Mouse (Mus musculus) liver, adult 2 months (tissue): ENCODE data around the gene Alg14. TPM values are rescaled to one million over a fixed set of nuclear protein-coding genes. Genes with fewer than 3 reads are reported as not detected.

ENCODE experiments used
- DNase-seq: peaks from one replicate; pipeline ENCODE4 v3.0.0-alpha.2; 2011; ENCODE audit warnings: low read depth, low spot score; ENCODE audit errors: extremely low read depth
- H3K27ac ChIP-seq: fragments of 200-500 bp; replicated peaks from 2 replicates; pipeline ENCODE4 v1.5.1; 2012; ENCODE audit warnings: low read depth, mild to moderate bottlenecking, control low read depth, inconsistent platforms, low read length; ENCODE audit not compliant: insufficient read depth
- H3K27me3 ChIP-seq: fragments of 200-500 bp; 2 replicates; pipeline ENCODE4 v1.6.1; 2012; ENCODE audit warnings: mild to moderate bottlenecking, moderate library complexity, low read length, inconsistent platforms; ENCODE audit not compliant: control insufficient read depth, insufficient read depth
- H3K36me3 ChIP-seq: fragments of 200-500 bp; 2 replicates; pipeline ENCODE4 v1.6.1; 2012; ENCODE audit warnings: low read length, inconsistent platforms; ENCODE audit not compliant: control insufficient read depth, insufficient read depth
- H3K4me1 ChIP-seq: fragments of 200-500 bp; 2 replicates; pipeline ENCODE4 v1.6.1; 2011; ENCODE audit warnings: low read length; ENCODE audit not compliant: control insufficient read depth, insufficient read depth
- H3K4me3 ChIP-seq: fragments of 200-500 bp; 2 replicates; pipeline ENCODE4 v1.5.1; 2011; ENCODE audit warnings: low read depth, mild to moderate bottlenecking, control low read depth, low read length, moderate library complexity; ENCODE audit not compliant: insufficient read depth
- H3K79me2 ChIP-seq: fragments of 200-500 bp; 2 replicates; pipeline ENCODE4 v1.6.1; 2012; ENCODE audit warnings: inconsistent platforms, mild to moderate bottlenecking, low read length, moderate library complexity; ENCODE audit not compliant: control insufficient read depth, insufficient read depth
- H3K9ac ChIP-seq: fragments of 200-500 bp; 2 replicates; pipeline ENCODE4 v1.6.1; 2012; ENCODE audit warnings: low read depth, mild to moderate bottlenecking, control low read depth, inconsistent platforms, low read length
- CTCF ChIP-seq: fragments of 200-500 bp; IDR thresholded peaks from 2 replicates; pipeline ENCODE4 v1.5.1; 2011; ENCODE audit warnings: low read depth, low read length, control low read depth
- POLR2A ChIP-seq: fragments of 200-500 bp; IDR thresholded peaks from 2 replicates; pipeline ENCODE4 v1.6.1; 2011; ENCODE audit warnings: low read length, control low read depth; ENCODE audit not compliant: insufficient read depth; ENCODE audit errors: extremely low read depth
- WGBS: fragments of 180-500 bp; shearing (Covaris S2); methylation state at CpG from one replicate; pipeline ENCODE4 v1.1.7; 2018; 5-methylcytosine and 5-hydroxymethylcytosine counted together
- polyA plus RNA-seq: library from polyadenylated mRNA; depleted of rRNA; stranded (reverse); fragments of >200 nt; gene quantifications from 2 replicates; pipeline ENCODE4 v1.2.3, GENCODE M21; 2012
- total RNA-seq: library from RNA; depleted of rRNA; stranded (reverse); fragments of >200 nt; gene quantifications from 2 replicates; pipeline ENCODE4 v1.2.3, GENCODE M21; 2014

The Alg14 gene
- total and polyA plus RNA-seq, 2 experiments, result 12.6 to 24.3 TPM

- H3K36me3 ChIP-seq, result no peaks in the 10 kb centered on the region
- no peak overlapping the region for H3K4me3 ChIP-seq
- no peaks in the 10 kb centered on the region for H3K4me1 ChIP-seq
- no peaks in the 10 kb centered on the region for H3K27me3 ChIP-seq
- no peak overlapping the region for H3K9ac ChIP-seq
- no peak overlapping the region for H3K27ac ChIP-seq
- TF ChIP-seq POLR2A (no peak), CTCF (no peak)
- whole genome bisulfite sequencing, result 90% methylated on average over 16 of the region's 16 CpGs
- no peak for DNase-seq
- no peaks in the 10 kb centered on the region for H3K79me2 ChIP-seq
These were observed 104.2 kb downstream of the Alg14 start for GRCm38 (mm10) chr3:121395588-121396295.

DNA sequence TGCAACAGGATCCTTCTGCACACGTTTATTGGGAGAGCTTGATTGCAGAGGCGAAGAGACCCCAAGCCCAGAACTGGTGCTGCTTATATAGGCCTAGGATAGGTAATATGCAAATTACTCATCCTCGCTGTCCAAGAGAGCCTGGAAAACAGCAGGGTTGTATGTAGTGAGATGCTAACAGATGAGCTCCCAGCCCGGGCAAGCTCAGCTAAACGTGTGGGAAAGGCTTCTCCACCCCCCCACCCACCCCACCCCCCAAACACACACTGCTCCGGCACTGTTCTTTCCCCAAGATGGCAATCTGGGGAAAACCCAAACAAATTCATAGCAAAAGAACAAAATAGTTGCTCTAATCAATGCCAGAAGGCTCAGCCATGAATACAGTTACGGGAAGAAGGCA is 105.0 kb downstream of the Alg14 start:
- H3K4me3 ChIP-seq, result no peak overlapping the region
- H3K9ac ChIP-seq, result no peak overlapping the region
- DNase-seq, result no peak
- no peaks in the 10 kb centered on the region for H3K79me2 ChIP-seq
- H3K27ac ChIP-seq, result no peak overlapping the region
- no peaks in the 10 kb centered on the region for H3K4me1 ChIP-seq
- no peaks in the 10 kb centered on the region for H3K36me3 ChIP-seq
- WGBS, result 94% methylated on average over 7 of the region's 7 CpGs
- no peaks in the 10 kb centered on the region for H3K27me3 ChIP-seq
- TF ChIP-seq CTCF (no peak), POLR2A (no peak)

- no peak overlapping the region for H3K27ac ChIP-seq
- no peak overlapping the region for H3K4me3 ChIP-seq
- TF ChIP-seq POLR2A (no peak), CTCF (no peak)
- H3K36me3 ChIP-seq, result no peaks in the 10 kb centered on the region
- no peak for DNase-seq
- WGBS, result 95% methylated on average over 6 of the region's 6 CpGs
- H3K4me1 ChIP-seq, result no peaks in the 10 kb centered on the region
- H3K9ac ChIP-seq, result no peak overlapping the region
- H3K79me2 ChIP-seq, result no peaks in the 10 kb centered on the region
- H3K27me3 ChIP-seq, result no peaks in the 10 kb centered on the region
These were observed 105.4 kb downstream of the Alg14 start for GRCm38 (mm10) chr3:121397007-121397406.

DNA sequence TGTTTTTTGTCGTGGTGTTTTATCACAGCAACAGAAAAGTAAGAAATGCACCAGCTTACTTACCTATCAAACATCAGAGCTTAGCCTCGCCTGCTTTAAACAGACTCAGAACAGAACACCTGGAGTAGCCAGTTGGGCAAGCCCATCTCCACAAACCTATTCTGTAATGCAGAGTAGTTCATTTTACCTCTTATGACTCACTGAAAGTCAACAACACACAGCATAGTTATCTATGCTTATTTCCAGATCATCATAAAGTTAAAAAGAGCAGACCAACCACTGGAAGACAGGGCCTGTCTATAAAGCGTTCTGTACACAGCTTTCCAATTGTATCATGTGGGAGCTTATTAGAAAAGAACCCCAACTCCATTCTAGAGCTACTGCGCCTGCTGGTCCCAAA is 109.8 kb downstream of the Alg14 start:
- 84% methylated on average over 4 of the region's 4 CpGs for WGBS
- no peak overlapping the region for H3K9ac ChIP-seq
- H3K27ac ChIP-seq, result no peak overlapping the region
- no peaks in the 10 kb centered on the region for H3K79me2 ChIP-seq
- no peaks in the 10 kb centered on the region for H3K27me3 ChIP-seq
- no peaks in the 10 kb centered on the region for H3K4me1 ChIP-seq
- no peak for TF ChIP-seq POLR2A
- TF ChIP-seq CTCF, result no peak
- H3K36me3 ChIP-seq, result no peaks in the 10 kb centered on the region
- H3K4me3 ChIP-seq, result no peak overlapping the region
- no peak for DNase-seq

GRCm38 (mm10) chr3:121402096-121402495 is 110.5 kb downstream of the Alg14 start:
- no peak for DNase-seq
- no peak overlapping the region for H3K4me3 ChIP-seq
- H3K4me1 ChIP-seq, result no peaks in the 10 kb centered on the region
- WGBS, result 93% methylated on average over 6 of the region's 6 CpGs
- no peaks in the 10 kb centered on the region for H3K27me3 ChIP-seq
- H3K36me3 ChIP-seq, result no peaks in the 10 kb centered on the region
- no peak overlapping the region for H3K27ac ChIP-seq
- H3K9ac ChIP-seq, result no peak overlapping the region
- TF ChIP-seq CTCF (no peak), POLR2A (no peak)
- no peaks in the 10 kb centered on the region for H3K79me2 ChIP-seq

DNA sequence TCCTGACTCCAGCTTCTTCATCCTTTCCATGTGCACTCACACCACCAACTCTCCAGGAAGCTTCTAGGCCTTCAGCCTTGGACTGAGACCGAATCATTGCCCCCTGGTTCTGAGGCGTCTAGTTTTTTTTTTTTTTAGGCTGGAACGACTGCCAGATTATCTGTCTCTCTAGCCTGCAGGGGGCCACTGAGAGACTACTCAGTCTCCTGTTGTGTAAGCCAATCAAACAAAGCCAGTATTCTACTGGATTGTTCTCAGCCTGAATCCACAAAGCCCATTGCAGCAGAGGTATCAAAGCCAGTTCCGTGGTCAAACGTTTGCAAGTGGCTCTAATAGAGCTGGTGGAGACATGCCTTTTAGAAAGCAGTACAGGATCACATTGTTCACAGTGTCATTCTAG is 111.9 kb downstream of the Alg14 start:
- 41% methylated on average over 5 of the region's 5 CpGs for WGBS
- Histone ChIP-seq H3K9ac (no peak overlapping the region), H3K36me3 (no peaks in the 10 kb centered on the region), H3K79me2 (no peaks in the 10 kb centered on the region), H3K27ac (no peak overlapping the region), H3K27me3 (no peaks in the 10 kb centered on the region), H3K4me3 (no peak overlapping the region), H3K4me1 (no peaks in the 10 kb centered on the region)
- peak; percentile 35 for DNase-seq
- TF ChIP-seq CTCF (no peak), POLR2A (no peak)
